ENCODE assay signal across 9 mouse cellular contexts in the genomic region with DNA sequence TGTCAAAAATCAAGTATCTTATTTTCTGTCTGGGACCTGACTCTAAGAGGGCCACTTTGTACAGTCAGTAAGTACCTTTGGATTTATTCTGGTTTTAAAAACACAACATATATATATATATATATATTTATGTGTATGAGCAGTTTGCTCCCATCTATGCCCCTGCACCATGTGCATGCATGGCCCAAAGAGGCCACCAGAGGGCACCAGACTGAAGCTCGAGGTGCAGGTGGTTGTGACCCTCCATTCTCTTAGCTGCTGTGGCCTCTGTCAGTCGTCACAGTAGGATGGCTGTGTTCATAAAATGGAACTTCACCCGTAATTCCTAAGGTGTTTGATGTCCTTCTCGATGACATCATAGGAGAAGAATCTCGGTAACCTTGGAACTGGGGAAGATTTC. TPM values are rescaled to one million over a fixed set of nuclear protein-coding genes. Genes with fewer than 3 reads are reported as not detected.
DNase-seq lines count a peak whose midpoint lies in the region; ATAC-seq and TF ChIP-seq lines count a peak whose summit lies in the region.
"Had no signal": no experiment of that assay in that cellular context is flagged by ENCODE, and none has a peak within 500 bp of the region (broad histone marks: within the 10 kb centered on the region; RNA-seq: fewer than 3 reads in every experiment).

No protein-coding gene starts in this region.

- TF ChIP-seq POLR2A in spleen, adult 2 months (IDR thresholded peaks at IDR 0.05; ENCODE audit: low read depth, low read length) = no peak

- H3K4me1 ChIP-seq in heart, embryonic 12.5 days (replicated peaks) = no peaks in the 10 kb centered on the region
- peaks cover 4% of the 10 kb centered on the region for H3K4me1 ChIP-seq in megakaryocyte, embryonic 14.5 days
- H3K4me1 ChIP-seq in spleen, adult 2 months (ENCODE audit: control insufficient read depth, insufficient read depth, insufficient read length) = no peaks in the 10 kb centered on the region

- peaks cover 6% of the 10 kb centered on the region for H3K36me3 ChIP-seq in heart, embryonic 12.5 days
- H3K36me3 ChIP-seq in megakaryocyte, embryonic 14.5 days (replicated peaks; ENCODE audit: low read length) = no peaks in the 10 kb centered on the region
- no peaks in the 10 kb centered on the region for H3K36me3 ChIP-seq in spleen, adult 2 months (ENCODE audit: control insufficient read depth, insufficient read depth, low read length)

- DNase-seq in heart, adult 11 months = peak; percentile 95
- DNase-seq in embryo, embryonic 10 days (ENCODE audit: low spot score) = peak; percentile 79
- peak; percentile 43 to 67 for DNase-seq in heart, adult 9 months (ENCODE audit: low spot score in 2 of 2)
- peak; percentile 77 to 91 for DNase-seq in kidney, postnatal 36 days
- peak; percentile 61 to 81 for DNase-seq in spleen, adult 2 months (ENCODE audit: low read depth in 1 of 2, low spot score in 2 of 2)

- H3K27me3 ChIP-seq in heart, embryonic 12.5 days (replicated peaks) = no peaks in the 10 kb centered on the region
- peaks cover 2% of the 10 kb centered on the region for H3K27me3 ChIP-seq in megakaryocyte, embryonic 14.5 days (replicated peaks)
- H3K27me3 ChIP-seq in spleen, adult 2 months (ENCODE audit: control insufficient read depth, insufficient read depth, low read length) = no peaks in the 10 kb centered on the region

- 23% methylated on average over 5 of the region's 5 CpGs for whole genome bisulfite sequencing in heart, embryonic 12.5 days
- WGBS in spleen, adult 2 months = 13% methylated on average over 5 of the region's 5 CpGs

- ATAC-seq in heart, embryonic 12.5 days (ENCODE audit: insufficient number of reproducible peaks, low FRiP score) = no peak
- ATAC-seq in activated CD4-positive, CD25-positive, alpha-beta regulatory T cell, adult 4 months = peak; percentile 81

- no peak overlapping the region for H3K4me2 ChIP-seq in heart, embryonic 12.5 days

- H3K9ac ChIP-seq in heart, embryonic 12.5 days = no peak overlapping the region

- H3K4me3 ChIP-seq in heart, embryonic 12.5 days = no peak overlapping the region
- H3K4me3 ChIP-seq in megakaryocyte, embryonic 14.5 days (replicated peaks) = peak overlapping the region; percentile 23
- no peak overlapping the region for H3K4me3 ChIP-seq in spleen, adult 2 months (ENCODE audit: extremely low read depth, insufficient read depth, insufficient read length)

- H3K27ac ChIP-seq in heart, embryonic 12.5 days (ENCODE audit: poor library complexity, severe bottlenecking) = no peak overlapping the region
- H3K27ac ChIP-seq in spleen, adult 2 months (ENCODE audit: insufficient read depth, low read length) = no peak overlapping the region
- H3K27ac ChIP-seq: macrophage had no signal

- peak; percentile 91; the same call in 1 of the 2 replicates for TF ChIP-seq CTCF in spleen, adult 2 months (IDR thresholded peaks at IDR 0.05; ENCODE audit: extremely low read depth, insufficient read depth, insufficient read length, insufficient replicate concordance)

- no peaks in the 10 kb centered on the region for H3K9me3 ChIP-seq in heart, embryonic 12.5 days (replicated peaks)
- H3K9me3 ChIP-seq in megakaryocyte, embryonic 14.5 days = no peaks in the 10 kb centered on the region

RNA-seq across cellular contexts. Expression of gene Tbc1d9b, which starts 16.9 kb away (rescaled TPM):
- 35.5 and 35.9 TPM in 2 replicates for polyA plus RNA-seq in heart, embryonic 12.5 days (2016; fragmentation: Nextera tagmentation; extraction: Ambion mirVana)
- polyA plus RNA-seq in activated CD4-positive, CD25-positive, alpha-beta regulatory T cell, adult 4 months (2017; shearing (Covaris generic)) = 10 to 100 TPM; 20.6 to 32.5 TPM
- 10.0 and 34.0 TPM in 2 replicates for polyA plus RNA-seq in megakaryocyte, embryonic 14.5 days (2012; ENCODE audit: insufficient read depth, low replicate concordance)
- polyA plus RNA-seq in spleen, adult 2 months (2012; rRNA removed) = 33.5 and 37.2 TPM in 2 replicates

RNA-seq across cellular contexts. Expression of gene Mrnip, which starts 59.9 kb away (rescaled TPM):
- 10.1 and 11.6 TPM in 2 replicates for polyA plus RNA-seq in heart, embryonic 12.5 days (2016; fragmentation: Nextera tagmentation; extraction: Ambion mirVana)
- polyA plus RNA-seq in activated CD4-positive, CD25-positive, alpha-beta regulatory T cell, adult 4 months (2017; shearing (Covaris generic)) = 10 to 100 TPM; 11.2 to 12.6 TPM
- polyA plus RNA-seq in megakaryocyte, embryonic 14.5 days (2012; ENCODE audit: insufficient read depth, low replicate concordance) = 3.7 TPM in 1 of 2 replicates, not detected in the other
- 2.4 and 3.5 TPM in 2 replicates for polyA plus RNA-seq in spleen, adult 2 months (2012; rRNA removed)
